Mouse (Mus musculus): ENCODE results near the gene Gjb1.

Gene Gjb1

DNA sequence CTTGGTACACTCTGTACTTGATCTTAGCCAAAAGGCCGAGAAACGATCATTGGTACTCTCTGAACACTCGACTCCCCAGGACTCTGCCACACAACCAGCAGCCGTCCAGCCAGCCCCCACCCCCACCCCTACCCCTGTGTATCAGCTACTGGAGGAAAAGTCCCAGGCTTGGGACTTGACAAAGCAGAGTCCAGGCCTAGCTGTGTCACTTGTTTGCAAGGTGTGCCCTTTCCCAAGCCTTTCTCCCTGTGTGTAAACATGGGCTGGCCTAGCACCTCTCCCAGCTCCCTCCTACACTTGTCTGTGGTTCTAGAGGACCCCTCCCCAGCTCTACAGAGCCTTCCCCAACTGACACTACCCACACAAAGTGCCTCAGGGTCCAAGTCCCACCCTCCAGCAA, 10.0 kb downstream of the Gjb1 start:
- in situ Hi-C loops (cut with MboI; ENCODE audit: low pct_unique_long_range_greater_than_20kb in 1 of 2, low sequenced_read_pairs in 2 of 2, unreplicated experiment in 1 of 2) = no loop called here

DNA sequence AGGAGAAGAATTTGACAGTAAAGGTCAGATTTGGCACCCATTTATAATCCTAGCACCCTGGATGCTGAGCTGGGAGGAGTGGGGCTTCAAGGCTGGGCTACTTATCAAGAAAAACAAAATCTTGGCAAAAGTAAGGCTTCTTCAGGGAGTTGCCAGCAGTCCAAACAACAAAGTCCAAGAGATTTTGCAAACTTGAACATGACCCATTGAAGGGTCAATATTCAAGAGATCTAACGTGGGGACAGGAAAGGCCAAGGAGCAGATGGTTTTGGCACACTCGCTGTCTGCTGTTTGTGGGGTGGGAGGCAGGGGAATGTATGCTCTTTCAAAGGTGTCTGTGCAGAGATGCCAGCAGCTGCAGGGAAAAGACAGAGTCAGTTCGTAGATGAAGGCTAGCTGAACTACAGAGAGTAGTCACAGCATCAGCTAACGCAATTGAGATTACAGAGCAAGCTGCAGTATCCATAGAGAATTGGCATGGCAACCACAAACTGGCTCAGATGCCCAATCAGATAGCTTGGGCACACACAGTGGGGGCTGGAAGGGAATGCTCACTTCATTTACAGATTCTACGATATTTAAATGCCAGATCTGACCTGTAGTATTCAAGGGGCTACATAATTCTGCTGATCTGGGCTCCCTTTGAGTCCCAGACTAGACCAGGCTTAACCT, 12.8 kb downstream of the Gjb1 start:
- in situ Hi-C loops (cut with MboI; ENCODE audit: low pct_unique_long_range_greater_than_20kb in 1 of 2, low sequenced_read_pairs in 2 of 2, unreplicated experiment in 1 of 2) = no loop called here

DNA sequence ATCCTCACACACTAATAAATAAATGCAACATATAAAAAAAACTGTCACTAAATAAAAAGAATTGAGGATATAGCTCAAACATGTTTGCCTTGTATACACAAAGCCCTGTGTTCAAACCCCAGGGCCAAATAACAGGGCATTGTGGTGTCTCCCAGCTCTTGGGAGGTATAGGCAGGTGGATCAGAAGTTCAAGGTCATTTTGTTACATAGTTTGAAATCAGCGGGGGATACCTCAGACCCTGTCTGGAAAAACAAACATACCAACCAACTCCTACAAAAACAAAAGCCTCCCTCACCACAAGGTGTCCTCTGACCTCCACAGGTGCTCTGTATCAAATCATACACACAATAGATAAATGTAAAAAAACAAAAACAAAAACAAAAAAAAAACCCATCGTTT, 18.2 kb downstream of the Gjb1 start:
- in situ Hi-C loops (cut with MboI; ENCODE audit: low pct_unique_long_range_greater_than_20kb in 1 of 2, low sequenced_read_pairs in 2 of 2, unreplicated experiment in 1 of 2) = no loop called here

DNA sequence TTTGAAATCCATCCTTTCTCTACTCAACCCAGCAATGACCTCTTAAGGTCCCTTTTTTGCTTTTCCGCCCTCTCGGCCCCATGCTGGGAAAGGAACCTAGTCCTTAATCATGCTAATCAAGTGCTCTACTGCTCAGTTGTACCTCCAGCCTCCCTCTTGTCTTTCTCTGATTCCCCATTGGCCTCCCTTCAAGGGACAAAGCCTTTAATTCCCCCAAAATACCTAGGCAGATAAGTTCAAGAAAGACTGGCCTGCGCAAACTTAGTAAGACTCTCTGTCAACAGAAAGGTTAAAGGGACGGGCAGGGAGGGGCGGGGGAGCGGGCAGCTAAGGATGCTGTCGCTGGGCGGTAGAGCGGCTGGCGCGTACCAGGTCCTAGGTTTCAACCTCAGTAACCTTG, 20.3 kb downstream of the Gjb1 start:
- in situ Hi-C loops (cut with MboI; ENCODE audit: low pct_unique_long_range_greater_than_20kb in 1 of 2, low sequenced_read_pairs in 2 of 2, unreplicated experiment in 1 of 2) = no loop called here

DNA sequence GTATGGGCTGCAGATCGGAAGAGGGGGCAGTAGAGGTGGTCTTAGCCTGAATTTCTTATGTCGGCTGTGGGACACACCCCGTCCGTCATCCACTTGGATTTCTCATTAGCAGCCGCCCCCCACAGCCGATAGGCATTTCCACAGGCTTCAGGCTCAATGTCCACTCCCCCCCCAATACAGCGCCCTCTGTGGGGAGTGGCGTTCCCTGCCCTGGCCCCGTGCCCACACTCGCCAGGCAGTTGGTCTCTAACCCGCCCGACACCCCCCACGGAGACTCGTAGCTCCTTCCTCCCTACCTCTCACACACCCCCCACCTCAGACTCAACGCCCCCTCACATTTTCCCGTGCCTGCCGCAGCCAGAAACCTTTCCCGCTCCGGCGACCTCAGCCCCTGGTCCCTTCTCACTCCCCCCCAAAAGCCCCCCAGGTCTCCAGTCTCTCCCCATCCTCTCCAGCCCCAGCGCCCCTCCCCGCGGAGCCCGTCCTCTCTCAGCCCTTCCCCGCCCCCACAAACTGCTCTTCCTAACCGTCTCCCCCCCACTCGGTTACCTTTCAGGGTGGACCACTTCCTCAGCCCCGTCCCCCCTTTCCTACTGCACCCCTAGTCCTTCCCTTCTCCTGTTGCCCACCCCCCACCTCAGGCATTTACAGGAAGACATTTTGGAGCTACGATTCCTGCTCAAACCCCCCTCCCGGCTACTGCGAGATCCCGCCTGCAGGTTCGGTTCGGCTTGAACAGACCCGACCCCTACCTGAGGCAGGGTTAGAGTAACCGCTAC, 43.0 kb downstream of the Gjb1 start:
- in situ Hi-C loops (cut with MboI; ENCODE audit: low pct_unique_long_range_greater_than_20kb in 1 of 2, low sequenced_read_pairs in 2 of 2, unreplicated experiment in 1 of 2) = no loop called here

DNA sequence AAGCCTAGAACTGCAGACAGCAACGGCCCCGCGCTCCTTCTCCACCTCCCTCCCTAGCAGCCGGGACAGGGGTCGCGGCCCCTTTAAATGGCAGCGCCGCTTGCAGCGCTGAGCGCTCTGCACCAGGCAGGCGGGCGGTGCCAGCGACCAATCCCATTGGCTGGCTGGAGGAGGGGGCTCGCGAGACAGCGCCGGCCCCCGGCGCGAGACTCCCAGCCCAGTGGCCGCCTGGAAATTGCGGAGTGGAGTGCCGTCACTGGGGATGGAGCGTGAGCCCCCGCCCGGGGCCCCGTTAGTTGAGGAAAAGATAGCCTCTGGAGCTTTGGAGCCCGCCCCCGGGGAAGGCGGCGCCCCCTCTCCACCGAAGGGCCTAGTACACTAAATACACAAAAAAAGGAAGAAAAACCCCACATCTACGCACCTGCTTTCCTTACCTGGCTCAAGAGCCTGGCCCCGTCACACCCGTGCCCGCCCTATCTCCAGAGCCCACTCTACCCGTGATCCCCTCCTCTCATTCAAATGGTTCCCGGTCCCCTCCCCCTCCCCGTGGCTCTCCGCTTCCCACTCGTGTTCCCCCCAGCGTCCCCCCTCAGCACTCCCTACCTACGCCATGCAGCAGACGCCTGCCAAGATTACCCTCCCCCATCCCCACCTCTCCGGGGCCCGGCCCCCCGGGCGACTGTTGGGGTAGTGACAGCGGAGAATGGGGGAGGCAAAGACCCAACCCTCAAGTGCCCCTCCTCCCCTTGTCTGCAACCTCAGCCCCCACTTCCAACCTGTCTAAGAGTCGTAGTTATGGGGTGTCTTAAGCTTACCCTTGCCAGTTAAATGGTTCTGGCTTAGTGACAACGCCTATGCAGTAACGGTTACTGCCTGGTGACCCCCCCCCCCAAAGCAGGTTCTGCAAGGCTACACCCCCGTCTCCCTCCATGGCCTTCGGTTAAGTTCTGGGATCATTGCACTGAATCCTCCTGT, 43.8 kb downstream of the Gjb1 start:
- in situ Hi-C loops (cut with MboI; ENCODE audit: low pct_unique_long_range_greater_than_20kb in 1 of 2, low sequenced_read_pairs in 2 of 2, unreplicated experiment in 1 of 2) = no loop called here

DNA sequence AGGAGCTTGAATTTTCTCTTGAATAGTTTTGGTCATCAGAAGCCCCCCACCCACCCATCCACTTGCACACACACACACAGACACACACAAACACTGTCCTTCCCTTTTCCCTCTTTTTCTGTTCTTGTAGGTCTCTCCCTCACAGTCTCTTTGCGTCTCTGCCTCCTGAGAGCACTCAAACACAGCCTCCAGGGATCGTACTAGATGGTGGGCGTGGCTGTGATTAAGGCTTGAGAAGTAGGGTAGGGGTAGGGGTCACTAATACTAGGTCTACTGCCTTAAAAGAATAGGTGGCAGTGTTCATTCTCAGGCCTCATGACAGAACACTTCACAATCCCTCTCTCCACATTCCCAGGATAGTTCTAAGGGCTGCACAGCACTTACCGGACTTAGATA, 44.5 kb downstream of the Gjb1 start, which contains the start of gene Zmym3:
TSS of gene Zmym3 (minus strand) at position 150 of the 396 bp plus-strand sequence.
- in situ Hi-C loops (cut with MboI; ENCODE audit: low pct_unique_long_range_greater_than_20kb in 1 of 2, low sequenced_read_pairs in 2 of 2, unreplicated experiment in 1 of 2) = no loop called here

DNA sequence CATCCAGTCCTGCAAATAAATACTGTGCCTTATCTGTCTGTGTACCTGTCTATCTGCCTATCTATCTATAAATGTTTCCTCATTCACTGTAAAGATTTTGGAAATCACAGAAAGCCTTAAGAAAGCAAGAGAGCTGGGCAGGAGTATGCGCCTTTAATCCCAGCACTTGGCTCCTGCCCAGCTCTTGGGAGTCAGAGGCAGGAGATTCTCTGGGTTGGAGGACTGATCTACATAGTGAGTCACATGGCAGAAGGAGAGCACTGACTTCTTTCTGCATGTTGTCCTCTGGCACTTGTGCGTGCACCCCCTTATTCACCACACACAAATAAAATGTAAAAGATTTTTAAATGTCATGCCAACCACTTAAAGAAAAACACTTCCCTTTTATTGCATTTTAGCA, 47.3 kb downstream of the Gjb1 start:
- in situ Hi-C loops (cut with MboI; ENCODE audit: low pct_unique_long_range_greater_than_20kb in 1 of 2, low sequenced_read_pairs in 2 of 2, unreplicated experiment in 1 of 2) = no loop called here

DNA sequence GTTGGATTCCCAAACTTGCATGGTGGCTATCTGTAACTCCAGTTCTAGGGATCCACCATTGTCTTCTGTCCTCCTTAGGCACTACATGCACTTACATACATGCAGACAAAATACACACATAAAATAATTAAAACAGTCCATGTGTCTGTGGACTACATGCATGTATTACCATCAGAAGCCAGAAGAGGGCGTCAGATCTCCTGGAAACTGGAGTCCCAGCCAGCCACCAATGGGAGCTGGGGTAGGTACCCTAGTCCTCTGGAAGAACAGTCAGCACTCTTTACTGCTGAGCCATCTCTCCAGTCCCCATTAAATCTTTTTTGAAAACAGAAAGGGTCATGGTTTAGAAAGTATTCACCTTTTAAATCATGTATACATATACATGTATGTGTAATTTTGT, 51.6 kb downstream of the Gjb1 start:
- in situ Hi-C loops (cut with MboI; ENCODE audit: low pct_unique_long_range_greater_than_20kb in 1 of 2, low sequenced_read_pairs in 2 of 2, unreplicated experiment in 1 of 2) = loop anchor here in 1 of 2 experiments (25.0 kb wide), 1 partner anchor 235 kb away; no protein-coding TSS in a partner anchor

DNA sequence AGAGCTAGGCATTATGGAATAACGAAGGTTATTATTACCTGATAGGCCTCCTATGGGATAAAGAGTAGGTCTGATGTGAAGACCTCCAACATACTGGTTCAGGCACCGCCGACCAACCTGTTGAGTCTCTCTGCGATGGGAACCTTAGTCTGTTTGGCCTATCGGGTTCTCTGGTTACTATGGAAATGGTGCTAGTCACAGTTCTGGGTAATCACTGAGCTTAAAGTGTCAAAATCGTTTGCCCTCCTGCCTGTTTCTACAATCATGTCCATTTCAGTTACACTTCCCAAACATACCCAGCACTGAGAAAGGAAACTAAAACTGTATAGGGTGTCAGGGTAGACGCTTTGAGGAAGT, 52.6 kb downstream of the Gjb1 start:
- in situ Hi-C loops (cut with MboI; ENCODE audit: low pct_unique_long_range_greater_than_20kb in 1 of 2, low sequenced_read_pairs in 2 of 2, unreplicated experiment in 1 of 2) = loop anchor here in 1 of 2 experiments (25.0 kb wide), 1 partner anchor 234 kb away; no protein-coding TSS in a partner anchor

DNA sequence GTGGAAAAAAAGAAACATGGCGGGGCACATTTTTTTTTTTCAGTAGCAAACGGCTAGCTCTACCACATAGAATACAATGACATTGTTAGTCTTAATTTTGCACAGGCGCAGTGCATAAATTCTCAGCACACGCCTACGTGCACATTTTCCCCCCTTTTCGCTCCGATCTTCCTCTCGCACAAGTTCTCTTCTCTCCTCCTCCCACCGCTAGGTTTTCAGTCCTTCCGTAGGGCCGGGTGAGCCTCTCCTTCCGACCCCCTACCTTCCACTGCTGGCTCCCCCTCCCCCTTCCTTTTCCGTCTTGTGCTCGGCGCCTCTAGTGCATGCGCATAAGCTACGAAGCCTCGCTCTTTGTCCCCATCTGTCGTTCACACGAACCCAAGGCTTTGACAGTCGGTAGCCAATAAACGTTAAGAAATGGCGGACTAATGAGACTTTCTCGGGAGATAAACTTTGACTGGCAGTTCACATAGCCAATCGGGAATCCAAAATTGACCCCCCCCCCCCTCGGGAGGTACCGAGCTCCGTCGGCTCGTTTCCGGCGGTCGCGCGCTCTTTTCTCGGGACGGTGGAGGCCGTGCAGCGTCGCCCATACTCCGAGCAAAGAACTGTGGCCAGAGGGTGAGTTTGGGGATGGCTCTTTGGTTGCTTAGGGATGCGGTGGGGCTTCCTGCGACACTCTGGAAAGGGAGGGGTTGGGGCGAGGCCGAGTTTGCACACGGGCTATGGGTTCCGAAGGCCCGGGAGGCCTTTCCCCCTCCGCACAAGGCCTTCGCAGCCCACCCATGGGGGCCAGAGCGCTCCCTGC, 53.2 kb downstream of the Gjb1 start, which contains the start of gene Nono:
TSS of gene Nono (plus strand) at position 177 of the 808 bp plus-strand sequence.
- in situ Hi-C loops (cut with MboI; ENCODE audit: low pct_unique_long_range_greater_than_20kb in 1 of 2, low sequenced_read_pairs in 2 of 2, unreplicated experiment in 1 of 2) = loop anchor here in 1 of 2 experiments (25.0 kb wide), 1 partner anchor 233 kb away; no protein-coding TSS in a partner anchor

DNA sequence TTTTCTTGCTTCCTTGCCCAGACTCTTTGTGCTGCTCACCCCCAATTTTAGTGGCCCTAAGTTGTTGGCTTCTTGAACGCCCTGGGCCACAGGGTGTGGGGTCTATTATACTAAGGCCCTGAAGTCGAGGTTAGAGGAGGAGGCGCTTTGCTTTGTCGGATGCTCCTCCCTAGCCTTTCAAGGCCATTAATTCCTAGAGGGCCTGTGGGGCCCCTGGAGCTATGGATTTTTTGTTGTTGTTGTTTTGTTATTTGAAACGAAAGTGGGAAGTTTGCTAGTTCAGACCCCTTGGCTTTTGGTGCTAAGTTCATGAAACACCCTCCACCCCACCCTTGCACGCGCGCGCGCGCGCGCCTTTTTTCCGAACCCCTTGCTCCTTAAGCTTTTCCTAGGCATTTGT, 53.8 kb downstream of the Gjb1 start:
- in situ Hi-C loops (cut with MboI; ENCODE audit: low pct_unique_long_range_greater_than_20kb in 1 of 2, low sequenced_read_pairs in 2 of 2, unreplicated experiment in 1 of 2) = loop anchor here in 1 of 2 experiments (25.0 kb wide), 1 partner anchor 232 kb away; no protein-coding TSS in a partner anchor
